Mouse (Mus musculus) intestine, embryonic 14.5 days (tissue): ENCODE measurements around the gene Usp22. TPM values are rescaled to one million over a fixed set of nuclear protein-coding genes. Genes with fewer than 3 reads are reported as not detected.

Experiments used
- polyA plus RNA-seq: library from polyadenylated mRNA; unstranded; fragments of >200 nt; fragmentation: Nextera tagmentation; extraction: Ambion mirVana; gene quantifications from 2 replicates; pipeline ENCODE4 v1.2.1, GENCODE M21; 2014

Gene Usp22
- polyA plus RNA-seq, 1 experiment from 2014 or later, result 163 TPM

Other genes starting within 250 kb of the Usp22 start
- 91.7 and 94.5 TPM in 2 replicates for gene Map2k3, start 243.0 kb downstream of the Usp22 start, polyA plus RNA-seq
- 1.8 and 1.9 TPM in 2 replicates for gene Kcnj12, start 152.5 kb downstream of the Usp22 start, polyA plus RNA-seq
- 2.3 and 3.1 TPM in 2 replicates for gene Tnfrsf13b, start 48.3 kb downstream of the Usp22 start, polyA plus RNA-seq
- gene Aldh3a1, start 32.5 kb upstream of the Usp22 start, polyA plus RNA-seq, result not detected in 2 replicates
- 47.9 and 56.0 TPM in 2 replicates for gene Aldh3a2, start 92.4 kb upstream of the Usp22 start, polyA plus RNA-seq
- gene Slc47a2, start 167.8 kb upstream of the Usp22 start, polyA plus RNA-seq, result not detected in 2 replicates
- gene Slc47a1, start 203.3 kb upstream of the Usp22 start, polyA plus RNA-seq, result 0.43 and 0.62 TPM in 2 replicates